Mouse (Mus musculus) embryonic facial prominence, embryonic 15.5 days (tissue): ENCODE results near the gene Ptgis. TPM values are rescaled to one million over a fixed set of nuclear protein-coding genes. Genes with fewer than 3 reads are reported as not detected.

Experiments
- ATAC-seq: fragments of 200-750 bp; cut with Nextera tagmentation; 2 replicates; pipeline ENCODE4 v1.8.0; 2017; ENCODE audit warnings: low read depth, moderate TSS enrichment; ENCODE audit not compliant: insufficient number of reproducible peaks, low FRiP score, low TSS enrichment
- H3K27ac ChIP-seq: fragments of 300-500 bp; sonication (generic); replicated peaks from 2 replicates; pipeline ENCODE4 v1.5.1; 2015; ENCODE audit warnings: mild to moderate bottlenecking, inconsistent platforms
- H3K27me3 ChIP-seq: fragments of 300-500 bp; sonication (generic); 2 replicates; pipeline ENCODE4 v1.6.1; 2015; ENCODE audit warnings: inconsistent platforms
- H3K36me3 ChIP-seq: fragments of 300-500 bp; sonication (generic); 2 replicates; pipeline ENCODE4 v1.6.1; 2015; ENCODE audit warnings: mild to moderate bottlenecking, inconsistent platforms
- H3K4me1 ChIP-seq: fragments of 300-500 bp; sonication (generic); 2 replicates; pipeline ENCODE4 v1.6.1; 2015; ENCODE audit warnings: inconsistent platforms
- H3K4me2 ChIP-seq: fragments of 300-500 bp; sonication (generic); replicated peaks from 2 replicates; pipeline ENCODE4 v1.6.1; 2015; ENCODE audit warnings: mild to moderate bottlenecking, inconsistent platforms
- H3K4me3 ChIP-seq: fragments of 300-500 bp; sonication (generic); replicated peaks from 2 replicates; pipeline ENCODE4 v1.5.1; 2015; ENCODE audit warnings: mild to moderate bottlenecking, inconsistent platforms
- H3K9ac ChIP-seq: fragments of 300-500 bp; sonication (generic); 2 replicates; pipeline ENCODE4 v1.6.1; 2015; ENCODE audit warnings: inconsistent platforms
- H3K9me3 ChIP-seq: fragments of 300-500 bp; sonication (generic); replicated peaks from 2 replicates; pipeline ENCODE4 v1.6.1; 2016; ENCODE audit warnings: inconsistent platforms
- WGBS: fragments of 180-500 bp; shearing (Covaris S2); methylation state at CpG from one replicate; pipeline ENCODE4 v1.1.7; 2015; 5-methylcytosine and 5-hydroxymethylcytosine counted together
- polyA plus RNA-seq: library from polyadenylated mRNA; unstranded; fragments of >200 nt; fragmentation: Nextera tagmentation; extraction: Ambion mirVana; gene quantifications from 2 replicates; pipeline ENCODE4 v1.2.1, GENCODE M21; 2015

The Ptgis gene
- polyA plus RNA-seq, result 33.1 and 33.3 TPM in 2 replicates

- Histone ChIP-seq H3K9ac (peak within 1 kb of the TSS; percentile 43), H3K27ac (peak within 1 kb of the TSS; percentile 55; the same call in 1 of the 2 replicates), H3K9me3 (no peaks in the 10 kb centered on the region), H3K27me3 (peaks cover 45% of the 10 kb centered on the region), H3K4me3 (peak within 1 kb of the TSS; percentile 47), H3K4me1 (peaks cover 20% of the 10 kb centered on the region), H3K4me2 (peak within 1 kb of the TSS; percentile 65), H3K36me3 (no peaks in the 10 kb centered on the region)
- WGBS, result 2% methylated on average over 45 of the region's 45 CpGs
- ATAC-seq, result peak; percentile 72
Measured at GRCm38 (mm10) chr2:167240008-167240964, at the start of gene Ptgis. Ptgis (minus strand) TSS chr2:167240604.

- Histone ChIP-seq H3K4me3 (no peak overlapping the region), H3K27me3 (0 out of 2 replicates have a peak, but pooled peaks cover 5% of the 10 kb centered on the region), H3K27ac (no peak overlapping the region), H3K4me2 (no peak overlapping the region), H3K9ac (no peak overlapping the region), H3K4me1 (0 out of 2 replicates have a peak, but pooled peaks cover 4% of the 10 kb centered on the region), H3K36me3 (no peaks in the 10 kb centered on the region), H3K9me3 (no peaks in the 10 kb centered on the region)
- 91% methylated on average over 13 of the region's 13 CpGs for WGBS
- no peak for ATAC-seq
Measured at GRCm38 (mm10) chr2:167281461-167281860, 41.1 kb upstream of the Ptgis start.

- Histone ChIP-seq H3K9ac (no peak overlapping the region), H3K27me3 (0 out of 2 replicates have a peak, but pooled peaks cover 5% of the 10 kb centered on the region), H3K4me3 (no peak overlapping the region), H3K9me3 (no peaks in the 10 kb centered on the region), H3K36me3 (no peaks in the 10 kb centered on the region), H3K27ac (no peak overlapping the region), H3K4me2 (no peak overlapping the region), H3K4me1 (0 out of 2 replicates have a peak, but pooled peaks cover 4% of the 10 kb centered on the region)
- 78% methylated on average over 4 of the region's 4 CpGs for WGBS
- ATAC-seq, result no peak
Measured at GRCm38 (mm10) chr2:167280986-167281310, 40.5 kb upstream of the Ptgis start.

GRCm38 (mm10) chr2:167280090-167280985 lies 39.9 kb upstream of the Ptgis start:
- Histone ChIP-seq H3K4me2 (no peak overlapping the region), H3K4me1 (0 out of 2 replicates have a peak, but pooled peaks cover 4% of the 10 kb centered on the region), H3K27ac (no peak overlapping the region), H3K9me3 (no peaks in the 10 kb centered on the region), H3K4me3 (no peak overlapping the region), H3K9ac (no peak overlapping the region), H3K36me3 (no peaks in the 10 kb centered on the region), H3K27me3 (0 out of 2 replicates have a peak, but pooled peaks cover 5% of the 10 kb centered on the region)
- 38% methylated on average over 26 of the region's 26 CpGs for WGBS
- peak; percentile 36; the same call in 1 of the 2 replicates for ATAC-seq

GRCm38 (mm10) chr2:167278751-167279526 lies 38.5 kb upstream of the Ptgis start:
- Histone ChIP-seq H3K27ac (no peak overlapping the region), H3K4me2 (no peak overlapping the region), H3K36me3 (no peaks in the 10 kb centered on the region), H3K27me3 (0 out of 2 replicates have a peak, but pooled peaks cover 5% of the 10 kb centered on the region), H3K9me3 (no peaks in the 10 kb centered on the region), H3K9ac (no peak overlapping the region), H3K4me3 (no peak overlapping the region), H3K4me1 (0 out of 2 replicates have a peak, but pooled peaks cover 4% of the 10 kb centered on the region)
- WGBS, result 59% methylated on average over 17 of the region's 17 CpGs
- ATAC-seq, result 0 out of 2 replicates have a peak, but pooled peaks have one; percentile 30

- no peak overlapping the region for H3K27ac ChIP-seq
- no peak overlapping the region for H3K4me3 ChIP-seq
- no peak overlapping the region for H3K9ac ChIP-seq
- H3K27me3 ChIP-seq, result 0 out of 2 replicates have a peak, but pooled peaks cover 5% of the 10 kb centered on the region
- H3K9me3 ChIP-seq, result no peaks in the 10 kb centered on the region
- no peak overlapping the region for H3K4me2 ChIP-seq
- no peaks in the 10 kb centered on the region for H3K36me3 ChIP-seq
- no peak for ATAC-seq
- 82% methylated on average over 7 of the region's 7 CpGs for WGBS
- 0 out of 2 replicates have a peak, but pooled peaks cover 4% of the 10 kb centered on the region for H3K4me1 ChIP-seq
Measured at GRCm38 (mm10) chr2:167278011-167278410, 37.6 kb upstream of the Ptgis start.

- Histone ChIP-seq H3K4me2 (no peak overlapping the region), H3K36me3 (no peaks in the 10 kb centered on the region), H3K4me1 (0 out of 2 replicates have a peak, but pooled peaks cover 4% of the 10 kb centered on the region), H3K9me3 (no peaks in the 10 kb centered on the region), H3K9ac (no peak overlapping the region), H3K27me3 (0 out of 2 replicates have a peak, but pooled peaks cover 5% of the 10 kb centered on the region), H3K27ac (no peak overlapping the region), H3K4me3 (no peak overlapping the region)
- no peak for ATAC-seq
- 58% methylated on average over 13 of the region's 13 CpGs for WGBS
Measured at GRCm38 (mm10) chr2:167277026-167277425, 36.6 kb upstream of the Ptgis start.

- Histone ChIP-seq H3K4me1 (0 out of 2 replicates have a peak, but pooled peaks cover 4% of the 10 kb centered on the region), H3K27ac (no peak overlapping the region), H3K9me3 (no peaks in the 10 kb centered on the region), H3K4me2 (no peak overlapping the region), H3K9ac (no peak overlapping the region), H3K27me3 (0 out of 2 replicates have a peak, but pooled peaks cover 5% of the 10 kb centered on the region), H3K4me3 (no peak overlapping the region), H3K36me3 (no peaks in the 10 kb centered on the region)
- WGBS, result 88% methylated on average over 10 of the region's 10 CpGs
- ATAC-seq, result no peak
Measured at GRCm38 (mm10) chr2:167275856-167276255, 35.5 kb upstream of the Ptgis start.

- no peak for ATAC-seq
- H3K27ac ChIP-seq, result no peak overlapping the region
- no peaks in the 10 kb centered on the region for H3K27me3 ChIP-seq
- H3K4me3 ChIP-seq, result no peak overlapping the region
- no peaks in the 10 kb centered on the region for H3K36me3 ChIP-seq
- 55% methylated on average over 10 of the region's 10 CpGs for WGBS
- no peaks in the 10 kb centered on the region for H3K4me1 ChIP-seq
- H3K9ac ChIP-seq, result no peak overlapping the region
- no peaks in the 10 kb centered on the region for H3K9me3 ChIP-seq
- H3K4me2 ChIP-seq, result no peak overlapping the region
Measured at GRCm38 (mm10) chr2:167274713-167275465, 34.5 kb upstream of the Ptgis start.
